Mouse (Mus musculus) urinary bladder, adult 18-20 months (tissue): Measurements from ENCODE around the gene Max.

Experiments used
- DNase-seq, 2 experiments: peaks; one replicate each; pipeline ENCODE4 v3.0.0; 2022; ENCODE audit warnings: low spot score in 2 of 2, mixed read lengths in 2 of 2

Max gene

GRCm38 (mm10) chr12:76920990-76921389, 41.0 kb downstream of the Max start:
- DNase-seq: no peak

- DNase-seq: no peak
These were observed 41.6 kb downstream of the Max start for GRCm38 (mm10) chr12:76920398-76920797.

GRCm38 (mm10) chr12:76918855-76919254, 43.1 kb downstream of the Max start:
- no peak for DNase-seq

- DNase-seq: no peak
These were observed 43.9 kb downstream of the Max start for GRCm38 (mm10) chr12:76918113-76918512.

GRCm38 (mm10) chr12:76916163-76916562, 45.8 kb downstream of the Max start:
- DNase-seq: no peak

- DNase-seq: no peak
These were observed 49.8 kb downstream of the Max start for GRCm38 (mm10) chr12:76912193-76912592.

GRCm38 (mm10) chr12:76911171-76911726, 50.8 kb downstream of the Max start:
- DNase-seq: no peak

- DNase-seq: no peak
These were observed 51.6 kb downstream of the Max start for GRCm38 (mm10) chr12:76910258-76910940.

- no peak for DNase-seq
These were observed 52.8 kb downstream of the Max start for GRCm38 (mm10) chr12:76909218-76909617.

GRCm38 (mm10) chr12:76906278-76906677, 55.7 kb downstream of the Max start:
- DNase-seq: no peak

- no peak for DNase-seq
These were observed 60.3 kb downstream of the Max start for GRCm38 (mm10) chr12:76901508-76902294.

- no peak for DNase-seq
These were observed 62.6 kb downstream of the Max start for GRCm38 (mm10) chr12:76899261-76899975.

GRCm38 (mm10) chr12:76898141-76898540, 63.9 kb downstream of the Max start:
- no peak for DNase-seq

- DNase-seq: no peak
These were observed 65.0 kb downstream of the Max start for GRCm38 (mm10) chr12:76897006-76897405.

GRCm38 (mm10) chr12:76896566-76896965, 65.4 kb downstream of the Max start:
- no peak for DNase-seq

GRCm38 (mm10) chr12:76895777-76896176, 66.2 kb downstream of the Max start:
- DNase-seq: no peak

GRCm38 (mm10) chr12:76894792-76895559, 67.0 kb downstream of the Max start:
- DNase-seq: no peak

- no peak for DNase-seq
These were observed 68.9 kb downstream of the Max start for GRCm38 (mm10) chr12:76892910-76893695.

GRCm38 (mm10) chr12:76891160-76891559, 70.8 kb downstream of the Max start:
- DNase-seq: no peak

GRCm38 (mm10) chr12:76889404-76890184, 72.4 kb downstream of the Max start:
- no peak for DNase-seq
